Mouse (Mus musculus): ENCODE measurements at regions not wholly inside any gene's neighbourhood (a gene's known extent, or its start where the extent isn't known, plus 50 kb on each side); places are given as distances from the start of the nearest gene placed in this dataset.

DNA sequence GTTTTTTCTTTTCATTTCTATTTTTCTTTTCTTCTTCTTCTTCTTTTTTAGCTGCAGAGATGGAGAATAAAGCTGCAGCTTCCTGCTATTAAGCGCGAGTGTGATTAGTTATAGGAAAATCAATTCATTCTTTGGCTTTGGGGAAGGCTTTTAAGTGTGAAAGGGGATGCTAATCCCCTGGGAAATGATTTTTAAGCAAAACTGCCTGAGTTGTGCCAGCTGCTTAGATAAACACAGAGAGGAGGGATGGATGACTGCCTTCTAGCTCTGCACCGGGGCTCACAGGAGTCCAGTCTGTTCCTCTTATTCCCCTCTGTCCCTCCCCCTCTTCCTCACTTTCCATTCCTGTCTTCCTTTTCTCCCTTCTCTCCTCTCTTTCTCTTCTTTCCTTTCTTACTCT is 306.8 kb upstream of the Rbfox1 start:
- H3K4me3 ChIP-seq (ENCODE audit: insufficient read depth, low read depth, low read length): no peak overlapping the region
- peaks cover 7% of the 10 kb centered on the region for H3K4me1 ChIP-seq (ENCODE audit: control insufficient read depth, insufficient read depth, low read length)
- TF ChIP-seq CTCF (IDR thresholded peaks at IDR 0.05; ENCODE audit: insufficient read depth, low read depth, low read length): no peak
- no peak for TF ChIP-seq POLR2A (IDR thresholded peaks at IDR 0.05; ENCODE audit: insufficient read depth, low read depth, low read length)
- WGBS: 72% methylated on average over 3 of the region's 3 CpGs
- H3K27ac ChIP-seq (ENCODE audit: insufficient read depth, low read depth, low read length): no peak overlapping the region

DNA sequence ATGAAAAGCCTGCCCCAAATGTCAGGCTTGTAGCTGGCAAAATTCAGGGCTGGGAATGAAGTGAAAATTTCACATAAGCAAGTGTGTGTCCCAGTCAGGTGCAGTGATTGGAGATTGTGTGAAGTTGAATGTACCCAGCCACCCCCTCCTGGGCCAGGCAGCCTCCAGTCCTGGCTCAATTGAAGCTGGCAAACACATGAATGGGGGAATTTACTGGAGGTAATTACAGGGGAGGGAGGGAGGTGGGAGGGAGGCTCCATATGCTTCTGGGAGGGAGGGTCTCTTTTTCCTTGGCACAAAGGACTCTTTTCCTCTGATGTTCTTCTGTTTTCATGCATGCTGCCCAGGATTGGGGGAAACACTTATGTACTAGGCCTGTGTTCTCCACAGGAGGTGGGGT is 312.4 kb upstream of the Rbfox1 start:
- H3K4me1 ChIP-seq (ENCODE audit: control insufficient read depth, insufficient read depth, low read length): peaks cover 11% of the 10 kb centered on the region
- no peak overlapping the region for H3K4me3 ChIP-seq (ENCODE audit: insufficient read depth, low read depth, low read length)
- TF ChIP-seq CTCF (IDR thresholded peaks at IDR 0.05; ENCODE audit: insufficient read depth, low read depth, low read length) (no peak), POLR2A (IDR thresholded peaks at IDR 0.05; ENCODE audit: insufficient read depth, low read depth, low read length) (no peak)
- no peak overlapping the region for H3K27ac ChIP-seq (ENCODE audit: insufficient read depth, low read depth, low read length)

DNA sequence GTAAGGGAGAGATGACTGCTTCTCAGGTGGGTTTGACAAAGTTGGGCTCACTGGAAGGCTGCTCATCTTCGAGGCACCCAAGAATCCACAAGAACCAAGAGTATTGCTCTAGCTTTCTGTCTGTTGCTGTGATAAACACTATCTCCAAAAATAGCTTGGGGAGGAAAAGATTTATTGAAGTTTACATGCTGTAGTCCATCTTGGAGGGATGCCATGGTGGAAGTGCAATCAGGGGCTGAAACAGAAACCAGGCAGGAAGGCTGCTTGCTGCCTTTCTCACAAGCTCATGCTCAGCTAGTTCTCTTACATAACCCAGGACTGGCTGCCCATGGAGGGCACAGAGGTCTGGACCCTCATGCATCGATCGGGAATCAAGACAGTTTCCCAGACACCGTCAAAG is 314.5 kb upstream of the Rbfox1 start:
- H3K4me3 ChIP-seq (ENCODE audit: insufficient read depth, low read depth, low read length): no peak overlapping the region
- TF ChIP-seq POLR2A (IDR thresholded peaks at IDR 0.05; ENCODE audit: insufficient read depth, low read depth, low read length) (no peak), CTCF (IDR thresholded peaks at IDR 0.05; ENCODE audit: insufficient read depth, low read depth, low read length) (no peak)
- peaks cover 11% of the 10 kb centered on the region for H3K4me1 ChIP-seq (ENCODE audit: control insufficient read depth, insufficient read depth, low read length)
- WGBS: 87% methylated on average over 4 of the region's 4 CpGs
- H3K27ac ChIP-seq (ENCODE audit: insufficient read depth, low read depth, low read length): no peak overlapping the region

DNA sequence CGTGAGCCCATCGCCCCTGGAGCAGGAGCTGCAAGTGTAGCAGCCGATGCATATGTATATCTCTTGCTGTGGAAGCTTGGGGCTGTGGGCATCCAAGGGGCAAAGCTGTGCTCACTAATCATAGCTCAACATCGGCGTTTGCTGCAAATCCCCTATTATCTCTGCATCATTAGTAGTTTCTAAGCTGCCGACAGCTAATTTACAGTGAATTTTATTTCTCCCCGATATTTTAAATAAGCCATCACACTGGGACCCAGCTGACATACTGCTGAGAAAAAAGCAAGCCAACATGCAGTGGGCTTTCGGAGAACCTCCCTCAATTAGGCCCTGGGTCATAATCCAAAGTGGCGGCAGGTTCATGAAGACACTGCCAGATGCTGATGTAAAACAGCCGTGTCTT is 313.3 kb upstream of the Eef2kmt start:
- H3K27ac ChIP-seq (ENCODE audit: insufficient read depth, low read depth, low read length): no peak overlapping the region

DNA sequence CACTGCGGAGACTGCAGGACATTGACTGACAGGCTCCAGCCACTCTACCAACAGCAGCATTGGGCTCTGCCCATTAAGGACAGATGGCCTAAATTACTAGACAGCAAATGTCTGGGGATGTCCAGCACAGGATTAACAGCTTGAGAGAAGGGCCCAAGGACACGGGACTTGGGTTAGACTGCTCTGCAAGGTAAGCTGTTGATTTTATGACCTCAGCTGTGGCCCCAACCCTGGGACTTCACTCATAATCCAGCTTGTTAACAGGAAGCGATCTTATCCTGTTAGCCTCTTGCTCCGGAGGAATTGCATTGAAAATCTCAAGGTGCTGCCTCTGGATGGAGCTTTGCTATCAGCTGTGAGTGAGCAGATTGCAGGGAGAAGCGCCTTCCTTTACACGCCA is 293.2 kb upstream of the Eef2kmt start:
- peaks cover 3% of the 10 kb centered on the region; the same call in 1 of the 2 replicates for H3K4me1 ChIP-seq (ENCODE audit: control insufficient read depth, insufficient read depth, low read length)
- 84% methylated on average over 6 of the region's 6 CpGs for WGBS
- TF ChIP-seq POLR2A (IDR thresholded peaks at IDR 0.05; ENCODE audit: insufficient read depth, low read depth, low read length): no peak
- TF ChIP-seq CTCF (IDR thresholded peaks at IDR 0.05; ENCODE audit: insufficient read depth, low read depth, low read length): no peak
- no peak overlapping the region for H3K27ac ChIP-seq (ENCODE audit: insufficient read depth, low read depth, low read length)
- no peak overlapping the region for H3K4me3 ChIP-seq (ENCODE audit: insufficient read depth, low read depth, low read length)

More for the DNA sequence above, 313.3 kb upstream of the Eef2kmt start:
- Histone ChIP-seq H3K4me1 (ENCODE audit: control insufficient read depth, insufficient read depth, low read length) (peaks cover 9% of the 10 kb centered on the region), H3K4me3 (ENCODE audit: insufficient read depth, low read depth, low read length) (no peak overlapping the region)
- 63% methylated on average over 10 of the region's 10 CpGs for WGBS
- TF ChIP-seq POLR2A (IDR thresholded peaks at IDR 0.05; ENCODE audit: insufficient read depth, low read depth, low read length): no peak
- TF ChIP-seq CTCF (IDR thresholded peaks at IDR 0.05; ENCODE audit: insufficient read depth, low read depth, low read length): no peak

DNA sequence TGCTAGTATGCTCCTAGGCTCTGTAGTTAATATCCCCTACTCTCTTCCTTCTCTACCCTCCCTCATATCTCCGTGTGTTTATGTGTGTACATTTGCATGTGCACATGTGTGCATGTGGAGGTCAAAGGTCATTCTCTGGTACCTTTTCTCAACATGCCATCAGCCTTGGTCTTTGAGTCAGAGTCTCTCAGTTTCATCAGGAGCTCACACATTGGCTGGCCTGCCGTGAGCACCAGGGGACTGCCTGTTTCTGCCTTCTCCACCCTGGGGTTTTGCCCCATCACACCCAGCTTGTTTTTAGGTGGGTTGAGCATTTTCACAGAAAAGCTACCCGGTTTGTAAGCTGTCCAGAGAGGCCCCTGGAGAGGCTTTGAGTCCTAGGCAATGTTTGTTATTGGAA is 292.8 kb upstream of the Eef2kmt start:
- no peak overlapping the region for H3K27ac ChIP-seq (ENCODE audit: insufficient read depth, low read depth, low read length)
- 88% methylated on average over 3 of the region's 3 CpGs for WGBS
- peaks cover 3% of the 10 kb centered on the region; the same call in 1 of the 2 replicates for H3K4me1 ChIP-seq (ENCODE audit: control insufficient read depth, insufficient read depth, low read length)
- no peak for TF ChIP-seq CTCF (IDR thresholded peaks at IDR 0.05; ENCODE audit: insufficient read depth, low read depth, low read length)
- H3K4me3 ChIP-seq (ENCODE audit: insufficient read depth, low read depth, low read length): no peak overlapping the region

DNA sequence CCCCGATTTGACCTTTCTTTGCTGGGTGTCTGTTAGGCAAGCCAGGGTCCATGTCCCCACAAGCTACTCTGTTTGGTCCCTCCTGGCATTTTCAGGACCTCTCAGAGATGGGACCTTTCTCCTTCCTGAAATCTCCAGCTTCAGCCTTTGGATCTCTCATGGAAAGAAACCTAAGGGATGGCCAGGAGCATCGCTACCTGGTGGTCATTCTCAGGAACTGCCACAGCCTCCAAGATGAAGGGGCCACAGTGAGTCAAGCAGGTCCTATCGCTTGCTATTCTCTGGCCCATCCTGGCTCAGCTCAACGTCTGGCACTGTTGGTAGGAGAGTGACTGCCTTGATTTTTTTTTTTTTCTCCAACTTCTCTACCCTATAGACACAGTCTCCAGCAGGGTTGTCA is 291.0 kb upstream of the Eef2kmt start:
- TF ChIP-seq POLR2A (IDR thresholded peaks at IDR 0.05; ENCODE audit: insufficient read depth, low read depth, low read length): no peak
- TF ChIP-seq CTCF (IDR thresholded peaks at IDR 0.05; ENCODE audit: insufficient read depth, low read depth, low read length): no peak
- 71% methylated on average over 4 of the region's 4 CpGs for WGBS
- no peak overlapping the region for H3K4me3 ChIP-seq (ENCODE audit: insufficient read depth, low read depth, low read length)

DNA sequence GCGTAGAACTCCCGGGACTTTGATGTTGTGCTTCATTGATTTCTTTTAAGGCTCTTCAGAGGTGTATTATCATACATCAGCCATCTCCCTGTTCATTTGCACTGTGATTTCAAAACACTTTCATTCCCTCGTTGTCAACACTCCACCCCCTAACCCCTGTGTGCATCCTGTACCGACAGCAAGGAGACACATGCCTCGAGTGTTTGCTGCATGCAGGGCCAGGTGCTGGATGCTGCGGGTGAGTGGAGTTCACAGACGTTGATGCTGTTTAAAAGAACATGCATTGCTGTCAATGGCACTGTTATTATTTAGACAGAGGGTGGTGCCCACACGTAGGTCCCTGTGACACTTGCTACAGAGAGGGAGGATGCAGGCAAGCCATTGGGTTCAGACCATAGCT is 290.0 kb upstream of the Eef2kmt start:
- WGBS: 43% methylated on average over 8 of the region's 8 CpGs
- TF ChIP-seq CTCF (IDR thresholded peaks at IDR 0.05; ENCODE audit: insufficient read depth, low read depth, low read length) (no peak), POLR2A (IDR thresholded peaks at IDR 0.05; ENCODE audit: insufficient read depth, low read depth, low read length) (no peak)
- H3K4me1 ChIP-seq (ENCODE audit: control insufficient read depth, insufficient read depth, low read length): peaks cover 9% of the 10 kb centered on the region; the same call in 1 of the 2 replicates
- no peak overlapping the region for H3K27ac ChIP-seq (ENCODE audit: insufficient read depth, low read depth, low read length)
- H3K4me3 ChIP-seq (ENCODE audit: insufficient read depth, low read depth, low read length): no peak overlapping the region

More for the DNA sequence above, 291.0 kb upstream of the Eef2kmt start:
- H3K4me1 ChIP-seq (ENCODE audit: control insufficient read depth, insufficient read depth, low read length): peaks cover 9% of the 10 kb centered on the region; the same call in 1 of the 2 replicates
- H3K27ac ChIP-seq (ENCODE audit: insufficient read depth, low read depth, low read length): no peak overlapping the region

DNA sequence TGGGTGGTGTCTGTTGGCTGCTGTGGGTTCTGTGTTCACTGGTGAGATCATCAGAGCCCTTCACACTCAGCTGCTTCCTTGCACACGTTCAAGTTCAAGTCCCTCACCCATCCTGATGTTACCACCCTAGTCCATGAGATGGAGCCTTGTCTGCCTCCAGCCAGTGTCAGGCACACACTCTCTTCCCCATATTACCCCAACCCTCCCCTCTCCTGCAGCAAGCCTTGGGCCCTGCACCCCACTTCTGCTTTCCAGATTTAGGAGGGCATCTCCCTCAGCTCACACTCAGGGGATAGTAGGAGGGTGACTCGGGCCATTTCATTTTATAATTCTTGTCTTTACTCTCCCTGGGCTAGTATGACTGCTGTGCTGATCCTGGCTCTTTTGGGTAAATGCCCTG is 288.7 kb upstream of the Eef2kmt start:
- H3K4me1 ChIP-seq (ENCODE audit: control insufficient read depth, insufficient read depth, low read length): peaks cover 9% of the 10 kb centered on the region; the same call in 1 of the 2 replicates
- no peak overlapping the region for H3K4me3 ChIP-seq (ENCODE audit: insufficient read depth, low read depth, low read length)
- no peak overlapping the region for H3K27ac ChIP-seq (ENCODE audit: insufficient read depth, low read depth, low read length)
- TF ChIP-seq POLR2A (IDR thresholded peaks at IDR 0.05; ENCODE audit: insufficient read depth, low read depth, low read length): no peak
- TF ChIP-seq CTCF (IDR thresholded peaks at IDR 0.05; ENCODE audit: insufficient read depth, low read depth, low read length): no peak
- 74% methylated on average over 2 of the region's 2 CpGs for WGBS
